Mouse (Mus musculus): ENCODE measurements around the gene Trmt10c. TPM values are rescaled to one million over a fixed set of nuclear protein-coding genes. Genes with fewer than 3 reads are reported as not detected.

Gene Trmt10c
- polyA plus RNA-seq, 1 experiment: 8.5 TPM

DNA sequence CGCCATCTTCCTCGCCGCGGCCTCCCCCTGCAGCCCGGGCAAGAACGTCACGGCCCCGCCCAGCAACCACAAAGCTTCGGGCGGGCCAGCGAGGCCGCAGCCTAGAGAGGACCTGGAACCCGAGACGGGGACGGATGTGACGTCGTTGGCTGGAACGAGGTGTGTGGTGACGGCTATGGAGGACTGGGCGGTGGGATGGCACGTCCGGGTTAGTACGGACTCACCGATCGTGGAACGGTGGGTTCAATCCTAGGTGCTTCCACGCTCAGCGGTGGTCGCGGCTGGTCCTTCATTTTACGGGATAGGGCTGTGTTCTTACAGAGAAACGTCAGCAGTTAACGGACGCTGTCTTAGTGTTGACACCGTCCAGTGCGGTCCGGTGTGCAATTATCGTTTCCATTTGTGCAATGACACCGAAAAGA is 7.9 kb downstream of the Trmt10c start, which contains the start of gene Pcnp:
Gene Pcnp (minus strand): TSS at position 79 of the 422 bp plus-strand sequence.
- TF ChIP-seq POLR2A (IDR thresholded peaks at IDR 0.05; ENCODE audit: borderline replicate concordance, control insufficient read depth, low read depth, low read length): peak; percentile 96
- TF ChIP-seq CTCF (IDR thresholded peaks at IDR 0.05; ENCODE audit: control insufficient read depth, insufficient read depth, low read length): no peak
- peak within 1 kb of the TSS; percentile 83 for H3K27ac ChIP-seq (ENCODE audit: control insufficient read depth, insufficient read depth, low read depth, low read length, poor library complexity)
- peak within 1 kb of the TSS; percentile 82 for H3K4me3 ChIP-seq (replicated peaks; ENCODE audit: control insufficient read depth, low read depth, low read length)
- H3K4me1 ChIP-seq (ENCODE audit: control insufficient read depth, insufficient read depth, low read length): no peaks in the 10 kb centered on the region
- WGBS: under 1% methylated on average over 39 of the region's 39 CpGs

DNA sequence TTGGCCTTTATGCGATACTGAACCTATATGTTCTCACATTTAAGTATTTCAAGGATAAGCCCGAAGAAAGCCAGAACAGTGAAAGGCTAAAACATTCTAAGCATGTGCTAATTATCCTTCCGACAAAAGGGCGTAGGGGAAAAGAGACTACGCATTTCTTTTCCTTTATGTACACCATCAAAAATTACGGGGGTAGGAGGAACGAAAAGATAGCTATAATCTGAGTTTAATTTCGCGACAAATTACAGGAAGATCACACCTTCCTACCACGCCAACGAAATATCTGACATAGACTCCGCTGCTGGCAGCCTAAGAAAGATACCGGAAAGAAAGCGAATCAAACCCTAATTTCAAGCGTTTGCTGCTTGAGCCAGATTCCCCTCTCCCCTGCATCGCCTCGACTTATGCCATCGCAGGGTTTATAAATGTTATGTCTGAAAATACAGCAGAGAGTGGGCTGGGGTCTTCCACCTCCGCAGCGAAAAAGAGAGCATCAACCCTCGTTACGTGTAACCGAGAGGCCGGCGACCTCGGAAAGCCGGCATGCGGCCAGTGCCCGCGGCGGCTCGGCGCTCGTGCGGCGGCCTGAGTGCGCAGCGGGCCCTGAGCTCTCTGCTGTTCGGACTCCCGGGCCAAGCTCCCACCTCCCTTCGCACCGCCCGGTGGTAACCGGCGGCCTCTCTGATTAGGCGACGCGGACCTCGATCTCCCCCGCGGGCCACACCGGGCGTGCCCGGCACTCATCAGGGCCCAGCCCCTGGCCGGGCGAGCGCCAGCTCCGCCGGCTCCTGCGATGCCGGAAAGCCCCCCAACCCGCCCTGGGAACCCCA is 8.7 kb downstream of the Trmt10c start:
- Histone ChIP-seq H3K4me1 (ENCODE audit: control insufficient read depth, insufficient read depth, low read length) (no peaks in the 10 kb centered on the region), H3K27ac (ENCODE audit: control insufficient read depth, insufficient read depth, low read depth, low read length, poor library complexity) (peak overlapping the region; percentile 83), H3K4me3 (replicated peaks; ENCODE audit: control insufficient read depth, low read depth, low read length) (peak overlapping the region; percentile 82)
- no peak for TF ChIP-seq POLR2A (IDR thresholded peaks at IDR 0.05; ENCODE audit: borderline replicate concordance, control insufficient read depth, low read depth, low read length)
- no peak for TF ChIP-seq CTCF (IDR thresholded peaks at IDR 0.05; ENCODE audit: control insufficient read depth, insufficient read depth, low read length)
- under 1% methylated on average over 62 of the region's 62 CpGs for WGBS

DNA sequence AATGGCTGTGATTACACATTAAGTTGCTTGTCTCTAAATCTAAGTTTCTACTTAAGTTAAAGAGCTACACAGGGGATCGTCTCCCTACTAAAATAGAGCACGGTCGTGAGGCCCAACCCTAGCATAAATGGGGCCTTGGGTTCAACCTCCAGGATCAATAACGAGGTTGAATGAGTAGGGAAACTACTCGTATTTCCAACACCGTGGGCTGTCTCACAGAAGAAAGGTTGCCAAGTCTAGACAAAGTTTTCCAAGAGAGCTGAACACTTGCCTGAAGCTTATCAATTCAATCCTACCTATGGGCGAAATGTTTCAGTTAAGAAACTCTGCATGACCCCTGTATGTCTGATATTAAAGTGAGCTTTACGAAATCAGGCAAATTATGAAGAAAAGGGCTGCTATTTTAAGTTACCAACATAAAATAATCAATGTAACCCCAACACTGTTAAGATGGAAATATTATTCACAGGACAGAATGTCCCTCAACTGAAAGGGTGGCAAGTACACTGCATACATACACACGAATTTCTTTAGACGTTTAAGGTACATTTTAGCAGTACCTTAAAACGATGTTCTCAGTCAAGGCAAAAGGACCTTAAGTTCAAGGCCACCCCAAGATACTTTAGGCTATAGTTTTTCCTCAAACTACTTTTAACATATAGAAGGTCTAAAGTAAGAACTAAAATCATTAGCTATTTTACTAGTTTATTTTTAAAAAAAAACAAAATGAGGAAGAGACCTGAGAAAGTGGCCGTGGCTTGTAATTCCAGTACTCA is 9.6 kb downstream of the Trmt10c start:
- Histone ChIP-seq H3K27ac (ENCODE audit: control insufficient read depth, insufficient read depth, low read depth, low read length, poor library complexity) (no peak overlapping the region), H3K4me3 (replicated peaks; ENCODE audit: control insufficient read depth, low read depth, low read length) (peak overlapping the region; percentile 10), H3K4me1 (ENCODE audit: control insufficient read depth, insufficient read depth, low read length) (no peaks in the 10 kb centered on the region)
- TF ChIP-seq CTCF (IDR thresholded peaks at IDR 0.05; ENCODE audit: control insufficient read depth, insufficient read depth, low read length) (no peak), POLR2A (IDR thresholded peaks at IDR 0.05; ENCODE audit: borderline replicate concordance, control insufficient read depth, low read depth, low read length) (no peak)
- 38% methylated on average over 12 of the region's 12 CpGs for WGBS

DNA sequence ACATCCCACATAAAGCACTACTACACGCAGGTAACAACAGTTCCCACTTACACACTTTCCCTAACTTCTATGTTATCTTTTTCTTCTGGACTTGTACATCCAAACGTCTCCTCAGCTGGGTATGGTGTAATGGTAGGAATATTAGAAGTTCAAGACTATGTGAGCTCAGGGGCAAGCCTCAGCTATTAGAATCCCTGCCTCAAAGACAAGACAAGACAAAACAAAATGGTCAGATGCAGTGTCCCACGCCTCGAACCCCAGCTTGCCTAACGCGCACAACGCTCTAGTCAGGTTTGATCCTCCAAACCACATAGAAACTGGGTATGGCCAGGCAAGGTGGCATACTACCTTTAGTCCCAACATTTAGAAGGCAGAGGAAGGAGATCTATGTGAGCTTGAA is 18.0 kb downstream of the Trmt10c start:
- H3K27ac ChIP-seq (ENCODE audit: control insufficient read depth, insufficient read depth, low read depth, low read length, poor library complexity): no peak overlapping the region
- TF ChIP-seq CTCF (IDR thresholded peaks at IDR 0.05; ENCODE audit: control insufficient read depth, insufficient read depth, low read length) (no peak), POLR2A (IDR thresholded peaks at IDR 0.05; ENCODE audit: borderline replicate concordance, control insufficient read depth, low read depth, low read length) (no peak)
- H3K4me3 ChIP-seq (replicated peaks; ENCODE audit: control insufficient read depth, low read depth, low read length): no peak overlapping the region
- H3K4me1 ChIP-seq (ENCODE audit: control insufficient read depth, insufficient read depth, low read length): no peaks in the 10 kb centered on the region; the same call in 1 of the 2 replicates
- WGBS: 92% methylated on average over 7 of the region's 7 CpGs

DNA sequence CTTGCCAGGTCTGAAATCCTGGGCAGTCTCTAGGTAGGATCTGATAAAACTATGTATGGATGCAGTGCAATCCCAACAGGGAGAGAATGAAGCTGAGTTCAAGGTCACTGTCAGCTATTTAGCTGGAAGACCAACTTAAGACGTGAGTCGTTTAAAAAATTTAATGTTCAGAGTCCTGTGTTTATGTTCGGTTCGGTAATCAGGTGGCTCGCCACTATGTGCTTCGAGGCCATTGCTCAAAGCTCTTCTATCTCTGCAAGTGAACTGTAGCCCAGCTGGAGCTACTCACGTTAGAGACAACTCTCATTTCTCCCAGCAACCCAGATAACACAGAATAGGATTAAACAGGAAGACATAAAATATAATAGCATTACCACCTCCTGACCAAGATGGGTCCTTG is 23.5 kb downstream of the Trmt10c start:
- H3K4me1 ChIP-seq (ENCODE audit: control insufficient read depth, insufficient read depth, low read length): no peaks in the 10 kb centered on the region
- H3K27ac ChIP-seq (ENCODE audit: control insufficient read depth, insufficient read depth, low read depth, low read length, poor library complexity): no peak overlapping the region
- WGBS: 86% methylated on average over 7 of the region's 7 CpGs
- no peak for TF ChIP-seq POLR2A (IDR thresholded peaks at IDR 0.05; ENCODE audit: borderline replicate concordance, control insufficient read depth, low read depth, low read length)
- TF ChIP-seq CTCF (IDR thresholded peaks at IDR 0.05; ENCODE audit: control insufficient read depth, insufficient read depth, low read length): no peak
- H3K4me3 ChIP-seq (replicated peaks; ENCODE audit: control insufficient read depth, low read depth, low read length): no peak overlapping the region

DNA sequence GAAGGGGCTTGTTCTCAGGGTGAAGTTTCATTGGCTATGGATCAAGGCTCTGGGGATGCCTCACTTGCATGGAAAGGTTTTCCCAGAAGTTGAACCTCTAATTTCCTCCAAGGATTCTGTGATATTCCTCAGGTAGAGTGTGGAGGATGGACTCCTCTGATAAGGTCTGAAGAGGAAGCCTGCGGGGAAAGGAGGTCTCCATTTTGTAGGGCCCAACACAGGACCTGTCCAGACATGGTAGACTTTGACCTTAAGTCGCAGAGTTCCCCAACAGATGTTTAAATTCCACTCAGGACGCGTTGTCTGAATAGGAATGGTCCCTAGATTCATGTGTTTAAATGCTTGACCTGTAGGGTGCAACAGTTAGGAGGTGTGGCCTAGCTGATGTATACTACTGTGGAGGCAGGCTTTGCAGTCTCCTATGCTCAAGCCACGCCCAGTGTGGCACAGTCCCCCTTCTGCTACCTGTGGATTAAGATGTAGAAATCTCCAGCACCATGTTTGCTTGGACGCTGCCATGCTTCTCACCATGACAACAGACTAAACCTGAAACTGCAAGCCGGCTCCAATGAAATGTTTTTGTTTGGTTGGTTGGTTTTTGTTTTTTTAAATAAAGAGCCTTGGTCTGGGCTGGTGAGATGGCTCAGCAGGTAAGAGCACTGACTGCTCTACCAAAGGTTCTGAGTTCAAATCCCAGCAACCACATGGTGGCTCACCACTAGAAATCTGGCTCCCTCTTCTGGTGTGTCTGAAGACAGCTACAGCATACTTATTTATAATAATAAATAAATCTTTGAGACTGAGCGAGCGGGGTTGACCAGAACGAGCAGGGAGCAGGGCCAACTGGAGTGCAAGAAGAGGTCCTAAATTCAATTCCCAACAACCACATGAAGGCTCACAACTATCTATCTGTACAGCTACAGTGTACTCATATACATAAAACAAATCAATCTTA is 24.6 kb downstream of the Trmt10c start:
- TF ChIP-seq POLR2A (IDR thresholded peaks at IDR 0.05; ENCODE audit: borderline replicate concordance, control insufficient read depth, low read depth, low read length): no peak
- no peak for TF ChIP-seq CTCF (IDR thresholded peaks at IDR 0.05; ENCODE audit: control insufficient read depth, insufficient read depth, low read length)
- Histone ChIP-seq H3K4me1 (ENCODE audit: control insufficient read depth, insufficient read depth, low read length) (no peaks in the 10 kb centered on the region), H3K27ac (ENCODE audit: control insufficient read depth, insufficient read depth, low read depth, low read length, poor library complexity) (no peak overlapping the region), H3K4me3 (replicated peaks; ENCODE audit: control insufficient read depth, low read depth, low read length) (no peak overlapping the region)
- whole genome bisulfite sequencing: 93% methylated on average over 10 of the region's 10 CpGs

DNA sequence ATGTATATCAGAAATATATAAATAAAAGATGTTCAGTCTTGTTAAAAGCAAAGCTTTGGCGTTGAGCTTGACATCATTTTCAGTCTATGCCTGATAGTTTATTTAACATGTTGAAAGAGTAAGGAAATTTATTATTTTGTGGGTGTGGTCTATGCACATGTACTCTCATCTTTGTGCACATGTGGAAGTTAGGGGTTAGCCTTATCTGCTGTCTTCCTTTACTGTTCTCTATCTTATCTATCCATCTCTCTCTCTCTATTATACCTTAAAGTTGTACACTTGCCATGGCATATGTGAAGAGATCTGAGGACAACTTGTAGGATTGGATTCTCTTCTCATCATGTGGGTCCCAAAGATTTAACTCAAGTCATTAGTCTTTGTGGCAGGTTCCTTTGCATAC is 28.8 kb downstream of the Trmt10c start:
- 80% methylated on average over 1 of the region's 1 CpGs for WGBS
- no peak for TF ChIP-seq CTCF (IDR thresholded peaks at IDR 0.05; ENCODE audit: control insufficient read depth, insufficient read depth, low read length)
- no peak for TF ChIP-seq POLR2A (IDR thresholded peaks at IDR 0.05; ENCODE audit: borderline replicate concordance, control insufficient read depth, low read depth, low read length)
- Histone ChIP-seq H3K4me1 (ENCODE audit: control insufficient read depth, insufficient read depth, low read length) (no peaks in the 10 kb centered on the region), H3K27ac (ENCODE audit: control insufficient read depth, insufficient read depth, low read depth, low read length, poor library complexity) (no peak overlapping the region), H3K4me3 (replicated peaks; ENCODE audit: control insufficient read depth, low read depth, low read length) (no peak overlapping the region)
